ENCODE assay signal across 11 mouse cellular contexts in genomic region chr11:119384904-119385303, GRCm38 (mm10). TPM values are rescaled to one million over a fixed set of nuclear protein-coding genes. Genes with fewer than 3 reads are reported as not detected.
DNase-seq lines count a peak whose midpoint lies in the region; ATAC-seq lines count a peak whose summit lies in the region.
"Had no signal": no experiment of that assay in that cellular context is flagged by ENCODE, and none has a peak within 500 bp of the region (broad histone marks: within the 10 kb centered on the region; RNA-seq: fewer than 3 reads in every experiment).

No protein-coding gene starts in this region.

- ATAC-seq in neutrophil, adult 5-6 weeks (ENCODE audit: extremely low read depth, insufficient number of reproducible peaks, low FRiP score, poor library complexity, severe bottlenecking): peak; percentile 39
- ATAC-seq: forebrain, embryonic 13.5 days; hindbrain, embryonic 16.5 days; midbrain, embryonic 15.5 days had no signal

- DNase-seq in spleen, adult 18-20 months: peak; percentile 49 to 55
- no peak for DNase-seq in spleen, adult 12 weeks (ENCODE audit: low spot score)
- DNase-seq in c-Kit-positive CD71-negative TER-119-negative erythroid progenitor cells, embryonic 14.5 days (ENCODE audit: low read depth): peak; percentile 54
- DNase-seq in frontal cortex, postnatal 25 days (ENCODE audit: low spot score in 2 of 2): no peak
- no peak for DNase-seq in urinary bladder, adult 2 months (ENCODE audit: low spot score)
- no peak for DNase-seq in cerebellum, adult 9-11 months
- DNase-seq: embryo, embryonic 11 days had no signal

RNA-seq across cellular contexts. Expression of gene Rnf213, which starts 8.0 kb away (rescaled TPM):
- 126 and 130 TPM in 2 replicates for total RNA-seq in neutrophil, adult 5-6 weeks (2017)
- polyA plus RNA-seq in urinary bladder, adult 2 months (2012; rRNA removed): 42.4 and 42.5 TPM in 2 replicates

RNA-seq across cellular contexts. Expression of gene Slc26a11, which starts 29.5 kb away (rescaled TPM):
- total RNA-seq in neutrophil, adult 5-6 weeks (2017): 18.0 and 23.0 TPM in 2 replicates
- 10.0 and 11.7 TPM in 2 replicates for polyA plus RNA-seq in urinary bladder, adult 2 months (2012; rRNA removed)

RNA-seq across cellular contexts. Expression of gene Sgsh, which starts 29.6 kb away (rescaled TPM):
- 15.7 and 17.9 TPM in 2 replicates for total RNA-seq in neutrophil, adult 5-6 weeks (2017)
- 8.2 and 11.6 TPM in 2 replicates for polyA plus RNA-seq in urinary bladder, adult 2 months (2012; rRNA removed)

Comparison
In these comparisons a context has a peak if more than half of its experiments do, and no peak if none do; other contexts are left out.
1. DNase-seq: peak in spleen, adult 18-20 months (2 of 2) and c-Kit-positive CD71-negative TER-119-negative erythroid progenitor cells, embryonic 14.5 days (single experiment); none in spleen, adult 12 weeks (single experiment), frontal cortex, postnatal 25 days (0 of 2), urinary bladder, adult 2 months (single experiment) and cerebellum, adult 9-11 months (single experiment).